Mouse (Mus musculus): ENCODE measurements around the gene Plaur.

DNA sequence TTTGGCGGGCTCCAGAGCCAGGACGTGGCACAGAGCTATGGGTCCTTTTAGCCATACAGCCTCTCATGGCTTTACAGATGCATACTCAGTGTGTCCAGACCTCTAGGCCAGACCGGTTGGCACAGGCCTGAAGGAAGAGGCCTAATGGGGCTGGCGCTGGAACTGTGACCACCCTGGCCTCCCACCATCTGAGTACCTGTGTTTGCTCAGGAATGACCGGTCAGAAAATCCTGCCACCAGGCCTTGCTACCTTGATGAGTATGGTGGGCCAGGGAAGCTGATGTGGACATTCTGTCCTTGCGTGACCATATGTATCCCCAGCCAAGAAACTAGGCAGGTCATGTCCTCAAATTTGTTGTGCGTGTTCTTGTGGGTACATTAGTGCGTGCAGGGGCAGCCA, 35.1 kb upstream of the Plaur start:
- TF ChIP-seq CTCF (IDR thresholded peaks at IDR 0.05; ENCODE audit: borderline replicate concordance, insufficient read depth, low read depth, low read length) = no peak
- TF ChIP-seq POLR2A (IDR thresholded peaks at IDR 0.05; ENCODE audit: borderline replicate concordance, insufficient read depth, low read length) = no peak
